Mouse (Mus musculus) T-helper 2 cell (primary cell): ENCODE results near the gene Arhgap15.

Experiments used
- in situ Hi-C: fragments of 300-600 bp; cut with MboI, MseI; formaldehyde crosslinking; loops from one replicate; pipeline ENCODE4 v1.15.1; 2025; ENCODE audit warnings: high pct_unique_total_duplicates

Gene Arhgap15

GRCm38 (mm10) chr2:43782157-43782556, 33.5 kb downstream of the Arhgap15 start:
- in situ Hi-C loops = no loop called here

- in situ Hi-C loops = no loop called here
These were observed 35.4 kb downstream of the Arhgap15 start for GRCm38 (mm10) chr2:43783759-43784735.

- in situ Hi-C loops = no loop called here
These were observed 37.5 kb downstream of the Arhgap15 start for GRCm38 (mm10) chr2:43786101-43786500.

- in situ Hi-C loops = no loop called here
These were observed 38.5 kb downstream of the Arhgap15 start for GRCm38 (mm10) chr2:43787141-43787540.

- in situ Hi-C loops = no loop called here
These were observed 39.9 kb downstream of the Arhgap15 start for GRCm38 (mm10) chr2:43788484-43788883.

GRCm38 (mm10) chr2:43790049-43790693, 41.5 kb downstream of the Arhgap15 start:
- in situ Hi-C loops = no loop called here

- in situ Hi-C loops = no loop called here
These were observed 43.0 kb downstream of the Arhgap15 start for GRCm38 (mm10) chr2:43791575-43791974.

GRCm38 (mm10) chr2:43793105-43793504, 44.5 kb downstream of the Arhgap15 start:
- in situ Hi-C loops = no loop called here

GRCm38 (mm10) chr2:43794700-43795099, 46.1 kb downstream of the Arhgap15 start:
- in situ Hi-C loops = no loop called here

GRCm38 (mm10) chr2:43796448-43796847, 47.8 kb downstream of the Arhgap15 start:
- in situ Hi-C loops = no loop called here

- in situ Hi-C loops = no loop called here
These were observed 57.5 kb downstream of the Arhgap15 start for GRCm38 (mm10) chr2:43805960-43806744.

- in situ Hi-C loops = loop anchor here (10.0 kb wide), 1 partner anchor 471 kb away; no protein-coding TSS in a partner anchor
These were observed 67.5 kb downstream of the Arhgap15 start for GRCm38 (mm10) chr2:43815896-43816787.

GRCm38 (mm10) chr2:43816788-43817581, 68.4 kb downstream of the Arhgap15 start:
- in situ Hi-C loops = loop anchor here (10.0 kb wide), 1 partner anchor 472 kb away; no protein-coding TSS in a partner anchor

GRCm38 (mm10) chr2:43835931-43836330, 87.3 kb downstream of the Arhgap15 start:
- in situ Hi-C loops = no loop called here

- in situ Hi-C loops = no loop called here
These were observed 93.0 kb downstream of the Arhgap15 start for GRCm38 (mm10) chr2:43841644-43842043.

- in situ Hi-C loops = loop anchor here (5.0 kb wide), 1 partner anchor 129 kb away; no protein-coding TSS in a partner anchor
These were observed 102.6 kb downstream of the Arhgap15 start for GRCm38 (mm10) chr2:43851195-43851594.

GRCm38 (mm10) chr2:43862709-43863108, 114.1 kb downstream of the Arhgap15 start:
- in situ Hi-C loops = no loop called here

- in situ Hi-C loops = loop anchor here (5.0 kb wide), 1 partner anchor 180 kb away; no protein-coding TSS in a partner anchor
These were observed 153.9 kb downstream of the Arhgap15 start for GRCm38 (mm10) chr2:43902403-43902973.

GRCm38 (mm10) chr2:43907496-43907895, 158.9 kb downstream of the Arhgap15 start:
- in situ Hi-C loops = no loop called here
